Mouse (Mus musculus): ENCODE data around the gene Ly86. TPM values are rescaled to one million over a fixed set of nuclear protein-coding genes. Genes with fewer than 3 reads are reported as not detected.

The Ly86 gene
- total and polyA plus RNA-seq, 3 experiments, result 172 to 427 (median 290) TPM

- Histone ChIP-seq H3K36me3 (replicated peaks in 1 of 2; ENCODE audit: control insufficient read depth in 1 of 2, insufficient read depth in 1 of 2, low read length in 1 of 2) (peaks cover 16 to 28% of the 10 kb centered on the region in 2 experiments), H3K27me3 (replicated peaks) (no peaks in the 10 kb centered on the region), H3K79me2 (replicated peaks; ENCODE audit: control insufficient read depth, extremely low read depth, insufficient read depth, poor library complexity, severe bottlenecking) (no peaks in the 10 kb centered on the region), H3K4me2 (ENCODE audit: insufficient read depth, low read depth, poor library complexity, severe bottlenecking) (no peak overlapping the region), H3K4me1 (ENCODE audit: control insufficient read depth in 1 of 2, insufficient read depth in 2 of 2) (peaks cover 16 to 40% of the 10 kb centered on the region in 2 experiments), H3K27ac (ENCODE audit: insufficient read depth, low read depth) (peak overlapping the region; percentile 40), H3K9ac (ENCODE audit: insufficient read depth, low read depth) (no peak overlapping the region), H3K4me3 (replicated peaks in 1 of 3; ENCODE audit: low read depth in 2 of 3, low read length in 2 of 3, poor library complexity in 1 of 3) (no peak overlapping the region), H3K9me3 (replicated peaks; ENCODE audit: low read length) (no peaks in the 10 kb centered on the region)
- in situ Hi-C loops (cut with MboI; ENCODE audit: low pct_ligation_motif_present, low pct_unique_long_range_greater_than_20kb, low sequenced_read_pairs), result no loop called here
- dilution Hi-C loops (cut with MboI; ENCODE audit: extremely low pct_ligation_motif_present, extremely low pct_unique_long_range_greater_than_20kb, low sequenced_read_pairs), result no loop called here
- TF ChIP-seq TBP (conservative IDR thresholded peaks at IDR 0.05; ENCODE audit: low read depth, low read length) (0 out of 2 replicates have a peak, but pooled peaks have one; percentile 34), JUND (conservative IDR thresholded peaks at IDR 0.05; ENCODE audit: low read depth, low read length) (peak; percentile 78), IRF4 (IDR thresholded peaks at IDR 0.05; ENCODE audit: low read depth, low read length) (peak; percentile 74; the same call in 1 of the 2 replicates), ETS1 (conservative IDR thresholded peaks at IDR 0.05; ENCODE audit: low read depth, low read length) (peak; percentile 70), USF2 (conservative IDR thresholded peaks at IDR 0.05; ENCODE audit: low read depth, low read length) (no peak), EP300 (IDR thresholded peaks at IDR 0.05; ENCODE audit: low read length) (peak; percentile 67), CHD2 (IDR thresholded peaks at IDR 0.05; ENCODE audit: low read length) (no peak), JUN (IDR thresholded peaks at IDR 0.05; ENCODE audit: insufficient read depth, low read depth, low read length) (peak; percentile 47), BHLHE40 (IDR thresholded peaks at IDR 0.05; ENCODE audit: low read depth, low read length) (no peak), RCOR1 (conservative IDR thresholded peaks at IDR 0.05; ENCODE audit: low read depth, low read length) (no peak), POLR2A (IDR thresholded peaks at IDR 0.05; ENCODE audit: low read depth, low read length) (peak; percentile 15; the same call in 1 of the 2 replicates)
- DNase-seq (ENCODE audit: extremely low read depth), result peak; percentile 77
Observed at GRCm38 (mm10) chr13:37403708-37404107, 58.7 kb downstream of the Ly86 start.

- Histone ChIP-seq H3K9me3 (replicated peaks; ENCODE audit: low read length) (no peaks in the 10 kb centered on the region), H3K4me1 (ENCODE audit: control insufficient read depth in 1 of 2, insufficient read depth in 2 of 2) (0 out of 4 replicates have a peak, but pooled peaks cover 0 to 2% of the 10 kb centered on the region in 2 experiments), H3K79me2 (replicated peaks; ENCODE audit: control insufficient read depth, extremely low read depth, insufficient read depth, poor library complexity, severe bottlenecking) (no peaks in the 10 kb centered on the region), H3K27ac (ENCODE audit: insufficient read depth, low read depth) (no peak overlapping the region), H3K4me2 (ENCODE audit: insufficient read depth, low read depth, poor library complexity, severe bottlenecking) (no peak overlapping the region), H3K27me3 (replicated peaks) (no peaks in the 10 kb centered on the region), H3K9ac (ENCODE audit: insufficient read depth, low read depth) (no peak overlapping the region), H3K4me3 (replicated peaks in 1 of 3; ENCODE audit: low read depth in 2 of 3, low read length in 2 of 3, poor library complexity in 1 of 3) (no peak overlapping the region), H3K36me3 (replicated peaks in 1 of 2; ENCODE audit: control insufficient read depth in 1 of 2, insufficient read depth in 1 of 2, low read length in 1 of 2) (peaks cover 35 to 91% of the 10 kb centered on the region in 2 experiments)
- no peak for DNase-seq (ENCODE audit: extremely low read depth)
- TF ChIP-seq NRF1 (IDR thresholded peaks at IDR 0.05; ENCODE audit: low read depth, low read length), result no peak
- TF ChIP-seq JUND (conservative IDR thresholded peaks at IDR 0.05; ENCODE audit: low read depth, low read length), result no peak
- no peak for TF ChIP-seq ZKSCAN1 (IDR thresholded peaks at IDR 0.05; ENCODE audit: borderline replicate concordance, low read depth, low read length)
- TF ChIP-seq TCF12 (IDR thresholded peaks at IDR 0.05; ENCODE audit: low read depth, low read length), result no peak
- in situ Hi-C loops (cut with MboI; ENCODE audit: low pct_ligation_motif_present, low pct_unique_long_range_greater_than_20kb, low sequenced_read_pairs) (no loop called here), dilution Hi-C loops (cut with MboI; ENCODE audit: extremely low pct_ligation_motif_present, extremely low pct_unique_long_range_greater_than_20kb, low sequenced_read_pairs) (no loop called here)
Observed at GRCm38 (mm10) chr13:37415696-37416095, 70.7 kb downstream of the Ly86 start.

GRCm38 (mm10) chr13:37423416-37423815 lies 78.4 kb downstream of the Ly86 start:
- no peak for DNase-seq (ENCODE audit: extremely low read depth)
- Histone ChIP-seq H3K27ac (ENCODE audit: insufficient read depth, low read depth) (no peak overlapping the region), H3K4me3 (replicated peaks in 1 of 3; ENCODE audit: low read depth in 2 of 3, low read length in 2 of 3, poor library complexity in 1 of 3) (no peak overlapping the region), H3K9me3 (replicated peaks; ENCODE audit: low read length) (peaks cover 6% of the 10 kb centered on the region), H3K9ac (ENCODE audit: insufficient read depth, low read depth) (no peak overlapping the region), H3K79me2 (replicated peaks; ENCODE audit: control insufficient read depth, extremely low read depth, insufficient read depth, poor library complexity, severe bottlenecking) (no peaks in the 10 kb centered on the region), H3K27me3 (replicated peaks) (no peaks in the 10 kb centered on the region), H3K36me3 (replicated peaks in 1 of 2; ENCODE audit: control insufficient read depth in 1 of 2, insufficient read depth in 1 of 2, low read length in 1 of 2) (peaks cover 4 to 22% of the 10 kb centered on the region in 2 experiments), H3K4me1 (ENCODE audit: control insufficient read depth in 1 of 2, insufficient read depth in 2 of 2) (no peaks in the 10 kb centered on the region), H3K4me2 (ENCODE audit: insufficient read depth, low read depth, poor library complexity, severe bottlenecking) (no peak overlapping the region)
- dilution Hi-C loops (cut with MboI; ENCODE audit: extremely low pct_ligation_motif_present, extremely low pct_unique_long_range_greater_than_20kb, low sequenced_read_pairs) (no loop called here), in situ Hi-C loops (cut with MboI; ENCODE audit: low pct_ligation_motif_present, low pct_unique_long_range_greater_than_20kb, low sequenced_read_pairs) (no loop called here)
- TF ChIP-seq POLR2AphosphoS2 (IDR thresholded peaks at IDR 0.05; ENCODE audit: low read depth, low read length), result no peak
- TF ChIP-seq JUN (IDR thresholded peaks at IDR 0.05; ENCODE audit: insufficient read depth, low read depth, low read length), result no peak
- no peak for TF ChIP-seq GABPA (IDR thresholded peaks at IDR 0.05; ENCODE audit: insufficient replicate concordance, low read depth, low read length)
- no peak for TF ChIP-seq USF2 (conservative IDR thresholded peaks at IDR 0.05; ENCODE audit: low read depth, low read length)
- no peak for TF ChIP-seq JUND (conservative IDR thresholded peaks at IDR 0.05; ENCODE audit: low read depth, low read length)
- no peak for TF ChIP-seq PAX5 (IDR thresholded peaks at IDR 0.05; ENCODE audit: low read length)
- TF ChIP-seq E2F4 (IDR thresholded peaks at IDR 0.05; ENCODE audit: insufficient replicate concordance, low read depth, low read length), result no peak
- no peak for TF ChIP-seq TBP (conservative IDR thresholded peaks at IDR 0.05; ENCODE audit: low read depth, low read length)
- TF ChIP-seq NRF1 (IDR thresholded peaks at IDR 0.05; ENCODE audit: low read depth, low read length), result no peak
- no peak for TF ChIP-seq BHLHE40 (IDR thresholded peaks at IDR 0.05; ENCODE audit: low read depth, low read length)
- TF ChIP-seq MXI1 (IDR thresholded peaks at IDR 0.05; ENCODE audit: low read depth, low read length), result no peak
- TF ChIP-seq CTCF (conservative IDR thresholded peaks at IDR 0.05 in 1 of 2, IDR thresholded peaks at IDR 0.05 in 1 of 2; ENCODE audit: low read depth in 2 of 2, low read length in 2 of 2), result no peak
- no peak for TF ChIP-seq EP300 (IDR thresholded peaks at IDR 0.05; ENCODE audit: low read length)
- TF ChIP-seq ETS1 (conservative IDR thresholded peaks at IDR 0.05; ENCODE audit: low read depth, low read length), result no peak
- no peak for TF ChIP-seq SMC3 (IDR thresholded peaks at IDR 0.05; ENCODE audit: low read depth, low read length)
